Mouse (Mus musculus): ENCODE data around the gene Mcf2l.

DNA sequence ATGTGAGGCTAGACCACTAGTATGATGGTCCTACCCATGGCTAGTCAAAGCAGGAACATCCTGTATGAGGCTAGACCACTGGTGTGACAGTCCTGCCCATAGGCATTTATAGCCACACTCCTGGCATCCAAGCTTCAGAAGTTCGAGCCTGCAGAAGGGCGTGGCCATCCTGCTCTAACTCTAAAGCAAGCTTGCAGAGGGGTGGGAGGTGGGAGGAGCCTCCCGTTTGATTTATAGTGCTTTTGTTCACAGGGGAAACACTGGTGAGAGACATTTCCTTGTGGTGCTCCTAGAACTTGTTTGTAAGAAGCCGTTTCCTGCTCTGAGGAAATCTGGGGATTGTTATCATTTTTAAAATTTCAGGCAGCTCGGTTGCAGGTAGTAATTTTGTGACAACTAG, 56.7 kb downstream of the Mcf2l start:
- no peak for TF ChIP-seq CTCF (IDR thresholded peaks at IDR 0.05; ENCODE audit: control insufficient read depth, insufficient read depth, low read length)
- TF ChIP-seq POLR2A (IDR thresholded peaks at IDR 0.05; ENCODE audit: borderline replicate concordance, control insufficient read depth, low read depth, low read length) = no peak
